Mouse (Mus musculus) forebrain, embryonic 15.5 days (tissue): Measurements from ENCODE around the gene Lamtor2. TPM values are rescaled to one million over a fixed set of nuclear protein-coding genes. Genes with fewer than 3 reads are reported as not detected.

Source experiments
- ATAC-seq: fragments of 200-750 bp; cut with Nextera tagmentation; replicated peaks from 2 replicates; pipeline ENCODE4 v1.8.0; 2017; ENCODE audit warnings: mild to moderate bottlenecking, moderate TSS enrichment, moderate library complexity
- H3K27ac ChIP-seq: fragments of 300-500 bp; sonication (generic); replicated peaks from 2 replicates; pipeline ENCODE4 v1.5.1; 2015; ENCODE audit warnings: mild to moderate bottlenecking, inconsistent platforms
- H3K27me3 ChIP-seq: fragments of 300-500 bp; sonication (generic); 2 replicates; pipeline ENCODE4 v1.6.1; 2015; ENCODE audit warnings: inconsistent platforms
- H3K36me3 ChIP-seq: fragments of 300-500 bp; sonication (generic); 2 replicates; pipeline ENCODE4 v1.6.1; 2015; ENCODE audit warnings: mild to moderate bottlenecking, inconsistent platforms
- H3K4me1 ChIP-seq: fragments of 300-500 bp; sonication (generic); 2 replicates; pipeline ENCODE4 v1.6.1; 2015; ENCODE audit warnings: inconsistent platforms
- H3K4me2 ChIP-seq: fragments of 300-500 bp; sonication (generic); replicated peaks from 2 replicates; pipeline ENCODE4 v1.6.1; 2015; ENCODE audit warnings: mild to moderate bottlenecking, inconsistent platforms
- H3K4me3 ChIP-seq: fragments of 300-500 bp; sonication (generic); 2 replicates; pipeline ENCODE4 v1.5.1; 2015; ENCODE audit warnings: mild to moderate bottlenecking, inconsistent platforms
- H3K9ac ChIP-seq: fragments of 300-500 bp; sonication (generic); replicated peaks from 2 replicates; pipeline ENCODE4 v1.6.1; 2015; ENCODE audit warnings: mild to moderate bottlenecking, inconsistent platforms
- H3K9me3 ChIP-seq: fragments of 300-500 bp; sonication (generic); 2 replicates; pipeline ENCODE4 v1.6.1; 2016; ENCODE audit warnings: inconsistent platforms
- WGBS: fragments of 180-500 bp; shearing (Covaris S2); methylation state at CpG from one replicate; pipeline ENCODE4 v1.1.7; 2015; ENCODE audit warnings: mixed read lengths; 5-methylcytosine and 5-hydroxymethylcytosine counted together
- polyA plus RNA-seq: library from polyadenylated mRNA; unstranded; fragments of >200 nt; fragmentation: Nextera tagmentation; extraction: Ambion mirVana; gene quantifications from 2 replicates; pipeline ENCODE4 v1.2.1, GENCODE M21; 2015

Lamtor2 gene
- polyA plus RNA-seq, 1 experiment from 2014 or later: 169 TPM

DNA sequence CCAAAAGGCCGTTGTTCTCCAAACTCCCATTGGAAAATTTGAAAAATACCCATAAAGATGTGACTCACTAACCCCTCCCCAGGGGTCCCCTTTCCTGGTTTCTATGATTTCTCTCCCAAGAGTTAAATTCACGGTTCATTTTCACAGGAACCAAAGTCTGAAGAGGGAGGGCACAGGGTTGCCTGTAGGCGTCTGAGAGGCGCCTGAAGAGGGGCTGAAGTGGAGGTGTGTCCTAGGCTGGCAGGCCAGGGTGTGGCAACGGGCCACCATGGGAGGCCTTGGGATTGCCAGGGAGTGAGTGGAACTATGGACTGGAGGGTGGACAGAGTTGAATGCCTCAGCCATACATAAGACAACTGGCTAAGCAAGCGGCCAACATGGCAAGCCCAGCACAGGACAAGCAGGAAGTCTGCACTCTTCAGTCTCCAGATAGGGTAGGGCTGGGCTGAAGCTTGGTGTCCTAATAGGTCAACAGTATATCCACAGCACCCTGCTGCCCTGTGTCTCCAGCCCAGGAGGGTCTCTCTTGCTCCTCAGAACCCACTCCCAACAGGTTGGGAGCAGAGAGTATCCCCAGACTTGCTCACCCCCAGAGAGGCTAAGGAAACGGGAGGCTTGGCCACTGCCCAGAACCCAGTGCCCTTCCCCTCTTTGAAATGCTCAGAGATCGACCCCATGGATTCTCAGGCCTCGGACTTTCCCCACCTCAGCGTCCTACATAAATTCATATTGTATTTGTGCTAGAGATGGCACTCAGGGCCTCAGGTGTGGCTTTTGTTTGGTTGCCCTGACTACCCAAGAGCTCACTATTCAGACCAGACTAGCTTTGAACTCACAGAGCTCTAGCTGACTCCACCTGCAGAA lies 38.4 kb downstream of the Lamtor2 start:
- 75% methylated on average over 10 of the region's 10 CpGs for WGBS
- no peaks in the 10 kb centered on the region for H3K27me3 ChIP-seq
- no peak overlapping the region for H3K4me2 ChIP-seq
- H3K36me3 ChIP-seq: no peaks in the 10 kb centered on the region
- peaks cover 31% of the 10 kb centered on the region for H3K4me1 ChIP-seq
- H3K27ac ChIP-seq: no peak overlapping the region
- no peaks in the 10 kb centered on the region for H3K9me3 ChIP-seq
- H3K4me3 ChIP-seq: no peak overlapping the region
- H3K9ac ChIP-seq: no peak overlapping the region
- no peak for ATAC-seq

- Histone ChIP-seq H3K4me1 (peaks cover 35% of the 10 kb centered on the region), H3K4me3 (no peak overlapping the region), H3K36me3 (no peaks in the 10 kb centered on the region), H3K27ac (no peak overlapping the region), H3K9ac (no peak overlapping the region), H3K4me2 (no peak overlapping the region), H3K9me3 (no peaks in the 10 kb centered on the region), H3K27me3 (no peaks in the 10 kb centered on the region)
- WGBS: 80% methylated on average over 7 of the region's 7 CpGs
- no peak for ATAC-seq
Observed at GRCm38 (mm10) chr3:88513546-88514115, 39.2 kb downstream of the Lamtor2 start.

GRCm38 (mm10) chr3:88512896-88513545 lies 39.9 kb downstream of the Lamtor2 start:
- H3K36me3 ChIP-seq: no peaks in the 10 kb centered on the region
- H3K9me3 ChIP-seq: no peaks in the 10 kb centered on the region
- no peak overlapping the region; the same call in 1 of the 2 replicates for H3K9ac ChIP-seq
- H3K4me3 ChIP-seq: no peak overlapping the region
- no peaks in the 10 kb centered on the region for H3K27me3 ChIP-seq
- H3K27ac ChIP-seq: no peak overlapping the region
- no peak for ATAC-seq
- WGBS: 41% methylated on average over 13 of the region's 15 CpGs
- peaks cover 35% of the 10 kb centered on the region for H3K4me1 ChIP-seq
- H3K4me2 ChIP-seq: no peak overlapping the region

- H3K9me3 ChIP-seq: no peaks in the 10 kb centered on the region
- ATAC-seq: no peak
- H3K4me2 ChIP-seq: no peak overlapping the region
- H3K9ac ChIP-seq: no peak overlapping the region; the same call in 1 of the 2 replicates
- WGBS: 42% methylated on average over 6 of the region's 6 CpGs
- peaks cover 35% of the 10 kb centered on the region for H3K4me1 ChIP-seq
- H3K36me3 ChIP-seq: no peaks in the 10 kb centered on the region
- no peaks in the 10 kb centered on the region for H3K27me3 ChIP-seq
- H3K4me3 ChIP-seq: no peak overlapping the region
- no peak overlapping the region for H3K27ac ChIP-seq
Observed at GRCm38 (mm10) chr3:88512141-88512895, 40.6 kb downstream of the Lamtor2 start.

GRCm38 (mm10) chr3:88511559-88511958 lies 41.3 kb downstream of the Lamtor2 start:
- Histone ChIP-seq H3K36me3 (no peaks in the 10 kb centered on the region), H3K4me1 (peaks cover 35% of the 10 kb centered on the region), H3K4me2 (no peak overlapping the region), H3K9ac (no peak overlapping the region), H3K27me3 (no peaks in the 10 kb centered on the region), H3K4me3 (no peak overlapping the region), H3K27ac (no peak overlapping the region), H3K9me3 (no peaks in the 10 kb centered on the region)
- WGBS: 75% methylated on average over 4 of the region's 4 CpGs
- no peak for ATAC-seq

GRCm38 (mm10) chr3:88510421-88511289 lies 42.2 kb downstream of the Lamtor2 start:
- Histone ChIP-seq H3K27ac (peak overlapping the region; percentile 86), H3K36me3 (no peaks in the 10 kb centered on the region), H3K4me1 (peaks cover 35% of the 10 kb centered on the region), H3K4me3 (peak overlapping the region; percentile 43), H3K27me3 (no peaks in the 10 kb centered on the region), H3K4me2 (peak overlapping the region; percentile 58), H3K9me3 (no peaks in the 10 kb centered on the region), H3K9ac (peak overlapping the region; percentile 37)
- ATAC-seq: peak; percentile 11
- WGBS: 53% methylated on average over 13 of the region's 13 CpGs

GRCm38 (mm10) chr3:88509692-88510420 lies 43.0 kb downstream of the Lamtor2 start, which contains the start of gene Lmna:
Gene Lmna, minus strand, starts transcription at chr3:88509956.
- Histone ChIP-seq H3K4me2 (peak within 1 kb of the TSS; percentile 58), H3K4me1 (peaks cover 35% of the 10 kb centered on the region), H3K36me3 (no peaks in the 10 kb centered on the region), H3K9me3 (no peaks in the 10 kb centered on the region), H3K4me3 (peak within 1 kb of the TSS; percentile 43), H3K27me3 (no peaks in the 10 kb centered on the region), H3K27ac (peak within 1 kb of the TSS; percentile 86), H3K9ac (peak within 1 kb of the TSS; percentile 37)
- under 1% methylated on average over 31 of the region's 31 CpGs for WGBS
- ATAC-seq: peak; percentile 98

- WGBS: 61% methylated on average over 3 of the region's 3 CpGs
- peaks cover 35% of the 10 kb centered on the region for H3K4me1 ChIP-seq
Observed at GRCm38 (mm10) chr3:88509250-88509649, 43.6 kb downstream of the Lamtor2 start.

GRCm38 (mm10) chr3:88505765-88506164 lies 47.1 kb downstream of the Lamtor2 start:
- H3K27ac ChIP-seq: no peak overlapping the region
- H3K9me3 ChIP-seq: no peaks in the 10 kb centered on the region
- H3K27me3 ChIP-seq: no peaks in the 10 kb centered on the region
- no peak overlapping the region for H3K4me3 ChIP-seq
- WGBS: 53% methylated on average over 7 of the region's 7 CpGs
- H3K4me2 ChIP-seq: no peak overlapping the region
- ATAC-seq: no peak
- no peaks in the 10 kb centered on the region for H3K36me3 ChIP-seq
- peaks cover 35% of the 10 kb centered on the region for H3K4me1 ChIP-seq
- no peak overlapping the region for H3K9ac ChIP-seq

More at GRCm38 (mm10) chr3:88509250-88509649, 43.6 kb downstream of the Lamtor2 start:
- Histone ChIP-seq H3K9me3 (no peaks in the 10 kb centered on the region), H3K9ac (peak overlapping the region; percentile 37), H3K27ac (peak overlapping the region; percentile 86), H3K4me3 (peak overlapping the region; percentile 43), H3K4me2 (peak overlapping the region; percentile 58), H3K36me3 (no peaks in the 10 kb centered on the region), H3K27me3 (no peaks in the 10 kb centered on the region)
- ATAC-seq: no peak

DNA sequence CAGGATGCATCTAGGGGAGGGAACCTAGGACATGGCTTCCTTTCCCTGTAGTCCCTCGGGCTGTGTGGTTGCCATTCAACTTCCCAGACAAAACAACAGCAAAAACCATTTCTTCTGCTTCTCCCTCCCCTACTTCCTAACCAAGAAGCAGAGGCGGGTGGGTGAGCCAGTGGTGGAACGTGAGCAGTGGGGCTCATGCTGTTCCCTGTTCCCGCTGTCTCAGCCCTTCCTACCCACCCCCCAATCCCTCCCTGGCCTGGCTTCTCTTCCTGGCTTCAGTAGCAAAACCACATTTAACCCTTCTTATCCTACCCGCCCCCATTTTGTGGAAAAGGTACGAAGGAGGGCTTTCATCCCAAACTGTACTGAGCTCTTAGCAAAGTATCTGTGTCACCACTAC lies 47.8 kb downstream of the Lamtor2 start:
- H3K9ac ChIP-seq: no peak overlapping the region
- H3K4me1 ChIP-seq: peaks cover 28% of the 10 kb centered on the region
- H3K9me3 ChIP-seq: no peaks in the 10 kb centered on the region
- no peak overlapping the region for H3K4me3 ChIP-seq
- no peak for ATAC-seq
- no peaks in the 10 kb centered on the region for H3K27me3 ChIP-seq
- H3K36me3 ChIP-seq: no peaks in the 10 kb centered on the region
- H3K4me2 ChIP-seq: no peak overlapping the region
- H3K27ac ChIP-seq: no peak overlapping the region
- WGBS: 69% methylated on average over 6 of the region's 6 CpGs
